Mouse (Mus musculus) heart, adult 2 months (tissue): ENCODE measurements around the gene Nop2.

Experiments used
- EP300 ChIP-seq: fragments of 200-500 bp; IDR thresholded peaks from 2 replicates; pipeline ENCODE4 v1.6.1; 2011; ENCODE audit warnings: low read depth, low read length, control low read depth; ENCODE audit not compliant: insufficient read depth
- POLR2A ChIP-seq: fragments of 200-500 bp; IDR thresholded peaks from 2 replicates; pipeline ENCODE4 v1.6.1; 2011; ENCODE audit warnings: mild to moderate bottlenecking, low read depth, low read length, control low read depth; ENCODE audit not compliant: insufficient read depth

- TF ChIP-seq EP300 (no peak), POLR2A (no peak)
Measured at GRCm38 (mm10) chr6:125158944-125159492, 27.3 kb downstream of the Nop2 start.
